8 mouse cellular contexts compared by ENCODE assay signal in genomic region chr3:142710360-142711007, GRCm38 (mm10). TPM values are rescaled to one million over a fixed set of nuclear protein-coding genes. Genes with fewer than 3 reads are reported as not detected.
DNase-seq lines count a peak whose midpoint lies in the region; ATAC-seq and TF ChIP-seq lines count a peak whose summit lies in the region.

No protein-coding gene starts in this region.

- peaks cover 19% of the 10 kb centered on the region for H3K9me3 ChIP-seq in E14TG2a.4 (ENCODE audit: low read length)
- 0 out of 2 replicates have a peak, but pooled peaks cover under 1% of the 10 kb centered on the region for H3K9me3 ChIP-seq in heart, embryonic 14.5 days (ENCODE audit: control insufficient read depth, low read length)
- no peaks in the 10 kb centered on the region for H3K9me3 ChIP-seq in lung, postnatal 0 days (ENCODE audit: low read length)

- TF ChIP-seq CTCF in cerebellum, adult 2 months (IDR thresholded peaks at IDR 0.05; ENCODE audit: borderline replicate concordance, insufficient read depth, low read depth, low read length), result peak; percentile 49; the same call in 1 of the 2 replicates
- TF ChIP-seq CTCF in E14TG2a.4 (conservative IDR thresholded peaks at IDR 0.05; ENCODE audit: low read length), result peak; percentile 69
- peak; percentile 81 for TF ChIP-seq CTCF in lung, postnatal 0 days (IDR thresholded peaks at IDR 0.05)

- no peak for TF ChIP-seq POLR2A in cerebellum, adult 2 months (IDR thresholded peaks at IDR 0.05; ENCODE audit: borderline replicate concordance, insufficient read depth, low read length)

- peaks cover 11% of the 10 kb centered on the region for H3K36me3 ChIP-seq in E14TG2a.4 (ENCODE audit: insufficient read depth, low read length)
- H3K36me3 ChIP-seq in heart, embryonic 14.5 days (ENCODE audit: control insufficient read depth, insufficient read depth, low read length), result no peaks in the 10 kb centered on the region
- no peaks in the 10 kb centered on the region for H3K36me3 ChIP-seq in lung, postnatal 0 days (ENCODE audit: insufficient read depth, low read length)

- no peak for TF ChIP-seq EP300 in lung, postnatal 0 days (IDR thresholded peaks at IDR 0.05)

- H3K27ac ChIP-seq in cerebellum, adult 2 months (ENCODE audit: insufficient read depth, low read length), result no peak overlapping the region
- H3K27ac ChIP-seq in heart, embryonic 14.5 days (replicated peaks in 1 of 2; ENCODE audit: control insufficient read depth in 1 of 2, insufficient read depth in 1 of 2, low read depth in 2 of 2, low read length in 2 of 2), result no peak overlapping the region
- H3K27ac ChIP-seq in lung, postnatal 0 days (ENCODE audit: low read length), result no peak overlapping the region

- no peak overlapping the region for H3K4me3 ChIP-seq in cerebellum, adult 2 months (replicated peaks; ENCODE audit: insufficient read depth, low read depth, low read length)
- H3K4me3 ChIP-seq in E14TG2a.4 (replicated peaks; ENCODE audit: low read length), result no peak overlapping the region
- no peak overlapping the region for H3K4me3 ChIP-seq in heart, embryonic 14.5 days (ENCODE audit: control insufficient read depth in 1 of 2, insufficient read depth in 1 of 2, low read depth in 1 of 2, low read length in 2 of 2)
- H3K4me3 ChIP-seq in lung, postnatal 0 days (ENCODE audit: low read depth, low read length), result no peak overlapping the region

- DNase-seq in cerebellum, adult 2 months, result peak in 1 of 2 experiments; percentile 7
- DNase-seq in cerebellum, adult 9-10 months, result no peak
- DNase-seq in cerebellum, postnatal 4 days (ENCODE audit: low spot score in 2 of 2), result peak; percentile 24 to 36
- peak; percentile 69 for DNase-seq in kidney, postnatal 10 days
- DNase-seq in lung, postnatal 0 days (ENCODE audit: low spot score), result peak; percentile 78
- DNase-seq in retina, postnatal 7 days (ENCODE audit: low read depth, low spot score), result peak; percentile 34

- H3K4me1 ChIP-seq in cerebellum, adult 2 months (ENCODE audit: control insufficient read depth, insufficient read depth, low read length), result no peaks in the 10 kb centered on the region
- peaks cover 30% of the 10 kb centered on the region for H3K4me1 ChIP-seq in E14TG2a.4 (replicated peaks; ENCODE audit: low read depth, low read length)
- H3K4me1 ChIP-seq in heart, embryonic 14.5 days (ENCODE audit: control insufficient read depth in 2 of 2, insufficient read depth in 2 of 2, low read length in 2 of 2), result peaks cover 0 to 7% of the 10 kb centered on the region in 2 experiments; a peak in 2 of 4 replicates
- no peaks in the 10 kb centered on the region for H3K4me1 ChIP-seq in lung, postnatal 0 days (ENCODE audit: insufficient read depth, low read depth, low read length)

- no peaks in the 10 kb centered on the region for H3K27me3 ChIP-seq in cerebellum, adult 2 months (ENCODE audit: control insufficient read depth, insufficient read depth, low read length)
- H3K27me3 ChIP-seq in E14TG2a.4 (ENCODE audit: insufficient read depth, low read length), result no peaks in the 10 kb centered on the region
- no peaks in the 10 kb centered on the region for H3K27me3 ChIP-seq in heart, embryonic 14.5 days (ENCODE audit: control insufficient read depth, insufficient read depth, low read length)
- no peaks in the 10 kb centered on the region for H3K27me3 ChIP-seq in lung, postnatal 0 days (replicated peaks; ENCODE audit: insufficient read depth, low read length)

- WGBS in cerebellum, adult 2 months, result 38% methylated on average over 10 of the region's 10 CpGs
- 12% methylated on average over 10 of the region's 10 CpGs for WGBS in heart, embryonic 14.5 days
- WGBS in lung, postnatal 0 days, result 15% methylated on average over 10 of the region's 10 CpGs

- H3K9ac ChIP-seq in heart, embryonic 14.5 days (ENCODE audit: low read length), result no peak overlapping the region
- H3K9ac ChIP-seq in lung, postnatal 0 days (replicated peaks; ENCODE audit: low read depth), result no peak overlapping the region

- no peak for ATAC-seq in heart, embryonic 14.5 days (ENCODE audit: insufficient number of reproducible peaks, insufficient read depth, low FRiP score, low read depth)
- ATAC-seq in lung, postnatal 0 days, result peak; percentile 56

- peak overlapping the region; percentile 42; the same call in 1 of the 2 replicates for H3K4me2 ChIP-seq in heart, embryonic 14.5 days (ENCODE audit: low read length)
- peak overlapping the region; percentile 29; the same call in 1 of the 2 replicates for H3K4me2 ChIP-seq in lung, postnatal 0 days (replicated peaks; ENCODE audit: low read depth, low read length)

RNA-seq across cellular contexts. Expression of gene Kyat3, which starts 9.6 kb away (rescaled TPM):
- polyA plus RNA-seq in cerebellum, adult 2 months (2012; rRNA removed), result 6.5 and 7.7 TPM in 2 replicates
- polyA plus RNA-seq in heart, embryonic 14.5 days (2014; fragmentation: Nextera tagmentation; extraction: Ambion mirVana), result 9.7 and 11.1 TPM in 2 replicates
- 4.6 and 5.7 TPM in 2 replicates for polyA plus RNA-seq in lung, postnatal 0 days (2015; fragmentation: Nextera tagmentation; extraction: Ambion mirVana)

RNA-seq across cellular contexts. Expression of gene Gtf2b, which starts 54.4 kb away (rescaled TPM):
- polyA plus RNA-seq in cerebellum, adult 2 months (2012; rRNA removed), result 46.8 and 47.9 TPM in 2 replicates
- polyA plus RNA-seq in heart, embryonic 14.5 days (2014; fragmentation: Nextera tagmentation; extraction: Ambion mirVana), result 57.9 and 64.8 TPM in 2 replicates
- polyA plus RNA-seq in lung, postnatal 0 days (2015; fragmentation: Nextera tagmentation; extraction: Ambion mirVana), result 79.6 and 80.0 TPM in 2 replicates
